Mouse (Mus musculus): ENCODE measurements around the gene Akap14.
A peak's percentile ranks its signal among the peaks of the same experiment; 100 is the strongest.

- peak; percentile 83 for TF ChIP-seq POLR2A (IDR thresholded peaks at IDR 0.05; ENCODE audit: insufficient read depth, low read depth, low read length)
- TF ChIP-seq CTCF (IDR thresholded peaks at IDR 0.05) = no peak
- TF ChIP-seq EP300 (IDR thresholded peaks at IDR 0.05; ENCODE audit: insufficient read depth, low read depth, low read length) = no peak
Observed at GRCm38 (mm10) chrX:37110193-37110880, 58.3 kb downstream of the Akap14 start, which contains the start of gene Upf3b.
